Mouse (Mus musculus): ENCODE measurements around the gene Trappc6a.

DNA sequence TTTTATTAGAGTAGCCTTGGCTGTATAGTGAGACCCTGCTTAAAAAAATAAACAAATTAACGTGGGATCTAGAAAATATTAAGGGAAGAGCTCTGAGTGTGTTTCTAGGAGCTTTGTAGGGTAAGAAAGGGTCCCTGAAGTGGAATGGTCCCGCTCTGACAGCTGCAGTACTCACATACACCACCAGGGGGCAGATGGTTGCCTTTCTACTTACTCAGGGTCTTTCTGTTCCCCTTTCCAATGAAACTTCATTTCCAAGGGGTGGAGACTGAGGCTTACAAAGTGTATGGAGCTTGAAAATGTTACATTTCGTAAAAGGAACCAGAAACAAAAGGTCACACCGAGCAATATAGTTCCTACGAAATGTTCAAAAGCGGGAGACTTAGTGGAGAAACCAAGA lies 46.7 kb upstream of the Trappc6a start:
- TF ChIP-seq CTCF (IDR thresholded peaks at IDR 0.05; ENCODE audit: borderline replicate concordance, extremely low read depth, insufficient read depth, insufficient read length) (peak; percentile 91), POLR2A (IDR thresholded peaks at IDR 0.05; ENCODE audit: borderline replicate concordance, extremely low read depth, insufficient read depth, insufficient read length, poor library complexity, severe bottlenecking) (no peak)

All from brain, embryonic 14.5 days (tissue).